Mouse (Mus musculus): ENCODE results near the gene Cyp2c69.
"Not testable (repeated sequence)": the region's sequence is repeated elsewhere in the genome, so short reads cannot be mapped to it uniquely, and the experiment has no call there.

The Cyp2c69 gene

DNA sequence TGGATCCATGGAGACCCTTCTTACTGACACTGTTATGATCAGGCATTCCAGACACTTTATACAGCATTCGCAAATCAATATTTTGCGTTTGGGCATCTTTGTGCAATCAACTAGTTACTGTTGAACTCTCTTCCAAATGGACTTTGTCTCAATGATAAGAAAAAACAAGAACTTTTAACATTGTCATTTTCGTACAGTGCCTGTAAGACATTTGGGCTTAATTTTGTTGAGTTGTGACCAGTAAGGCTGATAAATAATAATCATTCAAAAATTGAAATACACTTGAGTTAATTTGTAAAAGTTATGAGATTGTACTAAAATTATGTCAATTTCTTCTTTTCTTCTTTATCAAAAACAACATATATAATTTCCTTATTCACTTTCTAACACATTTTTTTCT is at the start of gene Cyp2c69:
Gene Cyp2c69, minus strand, starts transcription at position 101 of the 400 bp plus-strand sequence.
- in situ Hi-C loops (cut with MboI; ENCODE audit: low pct_unique_long_range_greater_than_20kb in 1 of 2, low sequenced_read_pairs in 2 of 2, unreplicated experiment in 1 of 2) = not testable (repeated sequence)

DNA sequence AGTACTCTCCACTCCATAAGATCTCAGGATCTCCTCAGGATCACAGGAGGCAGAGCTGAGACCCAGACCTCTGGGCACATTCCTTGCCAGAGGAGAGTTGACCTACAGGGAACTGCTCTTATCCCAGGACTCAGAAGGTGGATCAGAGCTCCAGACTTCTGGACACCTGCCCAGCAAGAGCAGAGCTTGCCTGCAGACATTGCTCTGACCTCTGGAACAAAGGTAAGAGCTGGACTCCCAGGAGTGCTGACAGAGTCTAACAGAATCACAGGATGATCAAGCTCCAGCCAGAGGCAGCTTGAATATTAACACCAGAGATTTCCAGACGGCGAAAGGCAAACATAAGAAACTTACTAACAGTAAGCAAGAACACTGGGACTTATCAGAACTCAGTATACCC is 48.8 kb upstream of the Cyp2c69 start:
- in situ Hi-C loops (cut with MboI; ENCODE audit: low pct_unique_long_range_greater_than_20kb in 1 of 2, low sequenced_read_pairs in 2 of 2, unreplicated experiment in 1 of 2) = no loop called here

DNA sequence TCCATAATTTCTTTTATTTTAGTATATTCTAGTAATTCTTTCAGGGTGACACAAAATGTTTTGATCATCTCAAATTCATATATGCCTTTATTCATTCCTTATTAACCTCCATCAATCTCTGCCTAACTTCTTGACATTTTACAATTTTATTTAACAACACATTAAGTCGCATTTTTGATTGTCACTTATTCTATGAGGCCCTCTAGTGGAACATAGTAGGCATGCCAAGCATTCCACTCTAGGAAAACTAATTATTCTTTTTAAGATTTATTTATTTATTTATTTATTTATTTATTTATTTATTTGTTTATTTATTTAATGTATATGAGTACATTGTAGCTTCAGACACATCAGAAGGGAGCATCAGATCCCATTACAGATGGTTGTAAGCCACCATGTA is 43.4 kb upstream of the Cyp2c69 start:
- in situ Hi-C loops (cut with MboI; ENCODE audit: low pct_unique_long_range_greater_than_20kb in 1 of 2, low sequenced_read_pairs in 2 of 2, unreplicated experiment in 1 of 2) = no loop called here

DNA sequence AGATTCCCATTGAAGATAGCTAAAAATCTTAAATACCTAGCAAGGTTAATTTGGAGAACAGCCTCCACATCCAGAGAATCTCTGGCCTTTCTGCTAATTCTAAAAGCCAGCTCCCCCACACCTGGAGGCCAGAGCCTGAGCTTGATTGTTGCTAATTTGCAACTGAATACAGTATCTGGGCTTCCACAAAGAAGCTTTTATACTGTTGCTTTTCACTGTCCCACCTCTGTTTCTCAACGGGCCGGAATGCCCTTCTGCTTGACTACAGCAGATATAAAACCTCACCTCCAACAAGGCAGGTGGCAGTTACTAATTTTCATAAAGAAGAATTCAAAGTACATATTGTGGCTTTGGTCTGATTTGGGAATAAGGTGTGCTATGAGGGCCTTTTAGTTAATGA is 15.1 kb upstream of the Cyp2c69 start:
- in situ Hi-C loops (cut with MboI; ENCODE audit: low pct_unique_long_range_greater_than_20kb in 1 of 2, low sequenced_read_pairs in 2 of 2, unreplicated experiment in 1 of 2) = no loop called here

DNA sequence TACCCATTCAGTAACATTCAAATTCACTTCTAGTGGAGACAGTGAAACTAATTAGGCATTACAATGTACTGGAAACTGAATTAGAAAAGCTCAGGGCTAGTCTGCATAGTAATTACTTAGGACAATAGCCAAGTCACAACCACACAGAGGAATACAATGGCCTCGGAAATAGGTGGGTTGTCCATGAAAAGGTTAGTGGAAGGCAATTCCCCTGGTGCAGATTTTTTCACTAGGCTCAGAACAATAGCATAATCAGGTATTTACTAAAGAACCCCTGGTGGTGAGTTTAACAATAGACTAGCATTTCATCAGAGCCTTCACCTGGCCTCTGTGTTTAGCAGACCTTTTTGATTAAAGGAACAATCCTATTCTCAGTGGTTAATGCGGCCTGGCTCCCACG is 3.5 kb upstream of the Cyp2c69 start:
- in situ Hi-C loops (cut with MboI; ENCODE audit: low pct_unique_long_range_greater_than_20kb in 1 of 2, low sequenced_read_pairs in 2 of 2, unreplicated experiment in 1 of 2) = not testable (repeated sequence)

DNA sequence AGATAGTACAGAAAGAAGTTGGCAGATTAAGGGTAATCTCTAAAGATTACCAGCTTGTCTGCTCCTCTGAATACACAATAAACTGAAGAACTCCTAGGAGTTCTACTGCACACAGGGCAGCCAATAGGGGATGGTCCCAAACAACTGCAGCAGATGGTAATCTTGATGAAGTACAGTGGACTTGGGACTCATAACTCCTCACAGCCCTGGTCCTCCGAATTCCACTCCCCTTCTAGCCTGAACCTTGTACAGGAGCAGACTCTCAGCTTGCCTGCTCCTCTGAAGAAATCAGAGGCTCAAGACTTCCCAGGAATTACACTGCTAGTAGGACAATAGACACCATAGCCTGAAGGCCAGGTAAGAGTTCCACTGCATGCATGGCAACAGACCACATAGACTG is 20.5 kb downstream of the Cyp2c69 start:
- in situ Hi-C loops (cut with MboI; ENCODE audit: low pct_unique_long_range_greater_than_20kb in 1 of 2, low sequenced_read_pairs in 2 of 2, unreplicated experiment in 1 of 2) = no loop called here

DNA sequence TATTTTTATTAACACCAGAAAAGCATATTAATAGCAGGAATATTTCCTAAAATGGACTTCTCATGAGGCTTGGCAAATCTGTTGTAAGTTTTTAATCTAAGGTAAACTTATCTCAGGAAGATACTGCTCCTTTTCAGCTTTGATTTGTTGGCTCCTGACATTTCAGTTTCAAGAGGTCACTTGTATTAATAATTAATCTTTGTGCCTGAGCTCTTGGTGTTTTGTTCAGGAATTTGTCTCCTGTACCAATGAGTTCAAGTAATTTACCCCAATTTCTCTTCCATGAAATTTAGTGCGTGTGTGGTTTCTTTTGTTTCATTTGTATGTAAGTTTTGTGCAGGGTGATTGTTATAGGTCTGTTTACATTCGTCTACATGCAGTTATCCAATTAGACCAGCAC is 65.7 kb downstream of the Cyp2c69 start:
- in situ Hi-C loops (cut with MboI; ENCODE audit: low pct_unique_long_range_greater_than_20kb in 1 of 2, low sequenced_read_pairs in 2 of 2, unreplicated experiment in 1 of 2) = not testable (repeated sequence)

DNA sequence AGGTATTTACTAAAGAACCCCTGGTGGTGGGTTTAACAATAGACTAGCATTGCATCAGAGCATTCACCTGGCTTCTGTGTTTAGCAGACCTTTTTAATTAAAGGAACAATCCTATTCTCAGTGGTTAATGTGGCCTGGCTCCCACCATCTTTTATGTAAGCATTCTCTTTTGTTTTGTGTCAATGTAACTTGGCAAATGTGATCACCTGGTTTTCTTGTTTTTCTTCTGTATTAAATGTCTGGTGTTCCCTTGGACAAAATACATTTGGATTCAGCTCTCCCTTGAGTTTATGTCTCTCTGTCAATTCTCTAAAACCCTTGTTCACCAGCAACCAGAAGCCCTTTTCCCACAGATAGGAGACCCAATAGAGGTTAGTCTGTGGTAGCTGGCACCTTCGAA is 70.2 kb downstream of the Cyp2c69 start:
- in situ Hi-C loops (cut with MboI; ENCODE audit: low pct_unique_long_range_greater_than_20kb in 1 of 2, low sequenced_read_pairs in 2 of 2, unreplicated experiment in 1 of 2) = not testable (repeated sequence)

DNA sequence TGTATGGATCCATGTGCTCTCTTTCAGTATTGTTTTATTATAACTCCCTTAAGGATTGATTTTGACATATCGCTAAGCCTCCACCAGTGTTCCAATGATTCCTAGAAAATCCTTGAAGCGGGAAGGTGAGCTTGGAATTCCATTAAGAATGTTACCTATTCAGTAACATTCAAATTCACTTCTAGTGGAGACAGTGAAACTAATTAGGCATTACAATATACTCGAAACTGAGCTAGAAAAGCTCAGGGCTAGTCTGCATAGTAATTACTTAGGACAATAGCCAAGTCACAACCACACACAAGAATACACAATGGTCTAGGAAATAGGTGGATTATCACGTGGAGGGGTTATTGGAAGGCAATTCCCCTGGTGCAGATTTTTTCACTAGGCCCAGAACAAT is 70.6 kb downstream of the Cyp2c69 start:
- in situ Hi-C loops (cut with MboI; ENCODE audit: low pct_unique_long_range_greater_than_20kb in 1 of 2, low sequenced_read_pairs in 2 of 2, unreplicated experiment in 1 of 2) = not testable (repeated sequence)

DNA sequence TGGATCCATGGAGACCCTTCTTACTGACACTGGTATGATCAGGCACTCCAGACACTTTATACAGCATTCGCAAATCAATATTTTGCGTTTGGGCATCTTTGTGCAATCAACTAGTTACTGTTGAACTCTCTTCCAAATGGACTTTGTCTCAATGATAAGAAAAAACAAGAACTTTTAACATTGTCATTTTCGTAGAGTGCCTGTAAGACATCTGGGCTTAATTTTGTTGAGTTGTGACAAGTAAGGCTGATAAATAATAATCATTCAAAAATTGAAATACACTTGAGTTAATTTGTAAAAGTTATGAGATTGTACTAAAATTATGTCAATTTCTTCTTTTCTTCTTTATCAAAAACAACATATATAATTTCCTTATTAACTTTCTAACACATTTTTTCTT is 73.9 kb downstream of the Cyp2c69 start, which contains the start of gene Cyp2c40:
Gene Cyp2c40, minus strand, starts transcription at position 101 of the 400 bp plus-strand sequence.
- in situ Hi-C loops (cut with MboI; ENCODE audit: low pct_unique_long_range_greater_than_20kb in 1 of 2, low sequenced_read_pairs in 2 of 2, unreplicated experiment in 1 of 2) = not testable (repeated sequence)
